Mouse (Mus musculus): ENCODE results near the gene Rnase11.
A peak's percentile ranks its signal among the peaks of the same experiment; 100 is the strongest.
"Not testable (repeated sequence)": the region's sequence is repeated elsewhere in the genome, so short reads cannot be mapped to it uniquely, and the experiment has no call there.

The Rnase11 gene

GRCm38 (mm10) chr14:51050063-51050462, at the start of gene Rnase11:
Rnase11 (minus strand) TSS chr14:51050163.
- DNase-seq (ENCODE audit: low read depth, low spot score): no peak

- no peak for DNase-seq (ENCODE audit: low read depth, low spot score)
These were observed 49.0 kb upstream of the Rnase11 start for GRCm38 (mm10) chr14:51098921-51099320.

GRCm38 (mm10) chr14:51098300-51098699, 48.3 kb upstream of the Rnase11 start:
- DNase-seq (ENCODE audit: low read depth, low spot score): not testable (repeated sequence)

GRCm38 (mm10) chr14:51095736-51096524, 46.0 kb upstream of the Rnase11 start:
- DNase-seq (ENCODE audit: low read depth, low spot score): no peak

- no peak for DNase-seq (ENCODE audit: low read depth, low spot score)
These were observed 45.0 kb upstream of the Rnase11 start for GRCm38 (mm10) chr14:51094921-51095320.

- no peak for DNase-seq (ENCODE audit: low read depth, low spot score)
These were observed 44.3 kb upstream of the Rnase11 start for GRCm38 (mm10) chr14:51094096-51094875.

GRCm38 (mm10) chr14:51093496-51093895, 43.5 kb upstream of the Rnase11 start:
- no peak for DNase-seq (ENCODE audit: low read depth, low spot score)

- no peak for DNase-seq (ENCODE audit: low read depth, low spot score)
These were observed 42.2 kb upstream of the Rnase11 start for GRCm38 (mm10) chr14:51092073-51092620.

GRCm38 (mm10) chr14:51090921-51091900, 41.2 kb upstream of the Rnase11 start, which contains the start of the genes Rnase4 and Ang:
Rnase4 (plus strand) TSS chr14:51091077.
Ang (plus strand) TSS chr14:51091150.
- peak; percentile 40 for DNase-seq (ENCODE audit: low read depth, low spot score)

GRCm38 (mm10) chr14:51090077-51090781, 40.3 kb upstream of the Rnase11 start:
- peak; percentile 46 for DNase-seq (ENCODE audit: low read depth, low spot score)

- no peak for DNase-seq (ENCODE audit: low read depth, low spot score)
These were observed 39.7 kb upstream of the Rnase11 start for GRCm38 (mm10) chr14:51089674-51090076.

- peak; percentile 89 for DNase-seq (ENCODE audit: low read depth, low spot score)
These were observed 39.2 kb upstream of the Rnase11 start for GRCm38 (mm10) chr14:51088970-51089673.

- DNase-seq (ENCODE audit: low read depth, low spot score): peak; percentile 65
These were observed 38.4 kb upstream of the Rnase11 start for GRCm38 (mm10) chr14:51088166-51088969.

- DNase-seq (ENCODE audit: low read depth, low spot score): no peak
These were observed 37.8 kb upstream of the Rnase11 start for GRCm38 (mm10) chr14:51087762-51088161.

GRCm38 (mm10) chr14:51085911-51086310, 35.9 kb upstream of the Rnase11 start:
- no peak for DNase-seq (ENCODE audit: low read depth, low spot score)

GRCm38 (mm10) chr14:51085086-51085485, 35.1 kb upstream of the Rnase11 start:
- no peak for DNase-seq (ENCODE audit: low read depth, low spot score)

- no peak for DNase-seq (ENCODE audit: low read depth, low spot score)
These were observed 33.8 kb upstream of the Rnase11 start for GRCm38 (mm10) chr14:51083805-51084204.

- no peak for DNase-seq (ENCODE audit: low read depth, low spot score)
These were observed 32.9 kb upstream of the Rnase11 start for GRCm38 (mm10) chr14:51082599-51083581.

Measured in WW6 (cell line).